Mouse (Mus musculus) inflammation-experienced regulatory T-cells, adult 6 months (primary cell): ENCODE measurements around the gene Plod2. TPM values are rescaled to one million over a fixed set of nuclear protein-coding genes. Genes with fewer than 3 reads are reported as not detected.

Experiments
- ATAC-seq: one replicate; pipeline ENCODE4 v1.8.0; 2017
- polyA plus RNA-seq, 3 experiments: library from polyadenylated mRNA; unstranded; fragments of 100-300 nt; shearing (Covaris generic); gene quantifications; one replicate each; pipeline ENCODE4 v1.2.1; 2017

Gene Plod2
- polyA plus RNA-seq, 3 experiments from 2014 or later, result 2.9 to 8.6 (median 3.7) TPM

DNA sequence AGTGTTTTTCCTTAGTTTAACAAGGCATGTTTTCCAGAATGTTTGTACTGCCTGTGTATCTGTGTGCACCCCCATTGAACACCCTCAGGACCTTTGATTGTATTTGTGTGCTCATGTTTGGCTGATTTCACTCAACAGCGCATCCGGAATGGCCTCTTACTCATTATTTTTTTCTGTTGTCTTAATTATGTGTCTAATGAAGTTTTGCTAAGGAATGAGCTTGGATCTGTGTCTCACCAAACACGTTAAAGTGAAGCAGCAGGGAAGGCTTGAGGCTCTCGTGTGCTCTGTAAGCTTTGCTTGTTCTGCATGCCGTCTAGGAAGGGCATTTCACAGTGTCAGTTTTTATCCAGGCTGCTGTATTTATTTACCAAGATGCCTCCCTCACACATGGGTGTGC lies 59.5 kb downstream of the Plod2 start:
- no peak for ATAC-seq

DNA sequence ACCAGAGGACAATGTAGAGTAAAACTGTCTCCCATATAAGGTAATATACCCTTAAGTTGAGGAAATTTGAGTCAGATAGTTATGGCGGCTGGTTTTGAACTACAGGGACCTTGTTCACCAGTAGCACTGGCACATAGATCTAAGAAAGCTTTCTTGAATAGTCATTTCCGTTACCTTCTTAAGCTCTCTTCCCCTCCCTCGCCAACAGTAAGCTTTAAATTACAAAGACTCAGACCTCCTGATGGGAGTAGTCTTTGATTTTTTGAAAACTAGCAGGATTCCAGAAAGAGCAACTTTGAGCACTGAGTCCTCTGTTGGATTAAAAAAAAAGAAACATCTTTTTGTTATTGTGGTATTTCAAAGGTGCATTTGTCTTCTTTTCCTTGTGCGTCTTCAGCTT lies 61.5 kb downstream of the Plod2 start:
- ATAC-seq, result no peak

DNA sequence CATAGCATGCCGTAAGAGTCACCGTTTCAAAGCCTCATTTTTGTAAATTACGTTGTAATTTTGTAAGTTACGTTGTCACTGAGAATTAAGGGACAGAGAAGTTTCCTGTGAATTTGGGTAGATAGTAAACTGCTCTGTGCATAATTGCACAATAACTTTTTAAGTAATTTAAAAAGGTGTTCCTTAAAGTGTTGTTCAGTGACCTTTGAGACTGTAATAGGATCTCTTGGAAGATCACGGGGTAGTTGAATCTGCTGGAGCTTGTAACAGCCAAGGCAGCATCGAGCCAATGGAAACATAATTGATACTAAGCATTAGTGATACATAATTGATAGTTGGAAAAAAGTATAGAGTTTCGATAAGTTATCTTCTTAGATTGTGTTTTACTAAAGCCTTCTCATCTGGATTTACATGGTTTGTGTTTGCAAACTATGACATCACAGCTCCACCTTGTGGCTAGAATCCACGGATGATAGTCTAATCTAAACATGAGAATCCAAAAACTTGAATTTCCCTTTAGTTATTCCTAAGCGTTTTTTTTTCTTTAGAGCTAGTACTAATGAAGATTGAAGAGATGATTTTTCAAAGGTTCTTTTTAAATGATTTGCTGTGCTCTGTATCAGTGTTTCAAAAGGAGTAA lies 68.7 kb downstream of the Plod2 start:
- no peak for ATAC-seq

DNA sequence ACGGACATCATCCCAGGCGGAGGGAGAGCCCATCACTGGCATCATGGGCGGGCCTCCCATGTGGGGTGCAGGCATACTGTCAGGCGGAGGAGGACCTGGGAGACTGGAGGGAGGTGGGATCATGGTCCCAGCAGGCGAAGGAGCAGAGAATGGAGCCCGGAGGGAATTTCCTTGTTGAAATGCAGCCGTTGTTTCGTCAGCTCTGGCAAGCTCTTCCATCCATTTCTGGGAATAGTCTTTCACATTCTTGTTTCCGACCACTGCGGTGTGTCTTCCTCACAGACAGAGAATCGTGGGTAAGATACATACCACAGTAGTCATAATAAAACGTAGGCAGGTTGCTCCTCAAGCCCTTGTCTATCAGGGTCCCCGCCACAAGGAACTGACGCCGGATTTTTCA lies 70.6 kb downstream of the Plod2 start:
- no peak for ATAC-seq

DNA sequence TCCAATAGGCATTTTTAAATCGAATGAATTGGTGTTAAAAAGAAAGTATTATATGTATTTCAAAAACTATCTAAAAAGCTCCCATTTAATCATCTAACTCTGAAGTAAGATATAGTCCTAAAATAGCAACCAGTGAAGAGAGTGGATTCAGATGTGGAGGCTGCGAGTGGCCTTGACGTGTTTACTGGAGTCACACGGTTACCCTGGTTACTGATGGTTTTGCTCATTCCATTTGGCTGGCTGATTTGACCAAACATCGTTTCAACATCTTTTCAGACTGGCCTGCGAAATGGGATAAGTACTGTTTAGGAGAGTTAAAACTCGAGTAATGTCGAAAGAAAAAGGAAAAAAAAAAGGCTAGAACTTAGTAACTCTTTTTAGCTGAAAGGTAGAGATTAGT lies 71.2 kb downstream of the Plod2 start:
- ATAC-seq, result no peak

DNA sequence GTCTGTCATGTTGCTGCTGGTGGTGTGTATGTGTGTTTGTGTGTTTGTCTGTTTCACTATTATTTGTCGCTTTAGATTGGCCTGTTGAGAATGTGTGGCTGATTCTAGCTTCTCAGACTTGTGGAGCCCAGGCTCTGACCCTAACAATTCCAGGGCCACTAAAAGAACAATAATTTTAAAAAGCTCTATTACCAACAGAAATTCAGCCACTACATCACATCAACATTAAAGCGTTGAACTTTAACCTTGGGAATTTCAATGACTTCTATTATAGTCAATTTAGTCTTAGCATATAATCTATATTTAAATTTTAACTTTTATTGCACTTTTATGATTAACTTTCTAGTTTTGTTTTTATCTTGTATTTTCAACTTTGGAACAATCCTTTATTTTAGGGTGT lies 74.4 kb downstream of the Plod2 start:
- no peak for ATAC-seq

DNA sequence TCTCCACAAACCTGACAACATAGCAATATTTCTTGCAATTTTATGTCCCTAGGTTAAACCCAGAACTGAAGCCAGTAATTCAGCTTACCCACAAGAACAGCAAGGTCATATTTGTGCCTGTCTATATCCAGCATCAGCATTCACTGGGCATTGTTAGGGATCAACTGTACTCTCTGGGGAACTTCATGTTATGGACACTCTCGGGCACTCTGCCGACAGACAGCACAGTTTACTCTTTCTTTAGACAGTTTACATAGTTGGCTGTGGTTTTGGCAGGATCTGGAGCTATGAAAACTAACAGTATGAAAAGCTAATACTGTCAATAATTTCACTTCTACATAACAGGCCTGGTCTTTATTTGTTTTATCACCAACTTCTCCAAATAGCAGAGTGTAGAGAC lies 75.4 kb downstream of the Plod2 start:
- no peak for ATAC-seq

DNA sequence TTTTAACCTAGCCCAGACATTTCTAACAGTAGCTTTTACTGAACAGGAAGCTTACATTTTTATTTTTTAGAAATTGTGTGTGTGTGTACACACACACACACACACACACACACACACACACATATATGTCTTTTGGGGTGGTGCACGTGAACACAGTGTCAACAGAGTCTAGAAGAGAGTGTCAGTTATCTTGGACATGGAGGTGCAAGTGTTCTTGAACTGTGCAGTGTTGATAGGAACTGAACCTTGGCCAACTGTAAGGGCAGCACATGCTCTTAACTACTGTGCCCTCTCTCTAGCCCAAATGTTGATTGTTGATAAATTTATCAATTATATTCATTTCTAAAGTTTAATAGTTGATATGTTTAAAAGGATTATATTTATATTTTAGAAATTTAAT lies 78.1 kb downstream of the Plod2 start:
- ATAC-seq, result no peak

DNA sequence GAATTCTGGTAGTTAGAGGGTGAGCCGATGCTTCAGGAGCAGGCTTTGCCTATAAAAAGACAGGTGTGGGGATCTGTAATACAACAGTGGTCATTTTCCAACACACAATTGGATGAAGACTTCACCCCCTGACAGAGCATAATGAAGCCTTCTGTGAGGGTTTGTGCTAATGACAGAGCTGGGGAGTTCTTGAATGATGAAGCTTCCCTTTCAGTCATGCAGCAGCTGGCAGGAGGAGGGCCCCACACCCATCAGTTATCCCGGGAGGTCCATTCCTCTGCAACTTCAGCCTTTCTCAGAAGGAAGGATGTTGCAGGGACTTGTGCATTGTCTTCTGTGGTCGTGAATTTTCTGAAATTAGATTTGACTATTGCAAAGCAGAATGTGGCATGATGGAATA lies 79.2 kb downstream of the Plod2 start:
- no peak for ATAC-seq

DNA sequence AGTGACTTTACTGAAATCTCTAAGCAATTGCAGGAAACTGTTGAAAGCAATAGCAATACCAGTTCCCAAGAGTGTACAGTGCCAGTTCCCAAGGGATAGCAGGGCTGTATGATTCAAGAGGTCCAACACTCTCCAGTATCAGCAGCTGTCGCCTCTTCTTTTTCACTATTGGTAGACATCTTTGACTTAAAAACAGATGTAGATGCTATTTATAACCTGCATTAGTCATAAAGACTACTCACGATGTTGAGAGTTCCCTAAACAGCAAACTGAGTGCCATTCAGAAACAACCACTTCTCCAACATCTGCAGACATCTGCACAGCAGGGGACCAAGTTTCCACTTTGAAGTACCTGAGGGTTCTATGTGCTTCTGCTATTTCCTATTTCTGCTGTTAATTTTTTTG lies 79.9 kb downstream of the Plod2 start:
- ATAC-seq, result no peak

DNA sequence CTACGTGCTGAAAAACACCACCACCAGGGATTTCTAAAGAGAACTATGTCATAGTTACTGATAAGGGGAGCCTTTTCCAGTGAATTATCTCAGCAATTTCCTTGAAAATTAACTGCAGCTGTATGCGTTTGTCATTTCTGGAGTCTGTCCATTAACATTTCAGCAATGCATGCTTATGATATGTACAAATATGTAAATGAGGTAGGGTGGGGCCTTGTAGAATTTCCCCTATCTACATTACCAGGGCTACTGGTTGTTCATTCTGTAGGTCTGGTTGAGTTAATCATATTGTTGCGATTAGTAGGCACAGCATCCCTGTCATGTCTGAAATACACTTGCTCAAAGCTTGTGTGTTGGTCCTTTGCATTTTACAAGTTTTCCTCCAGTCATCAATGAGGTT lies 92.8 kb downstream of the Plod2 start:
- ATAC-seq, result no peak

DNA sequence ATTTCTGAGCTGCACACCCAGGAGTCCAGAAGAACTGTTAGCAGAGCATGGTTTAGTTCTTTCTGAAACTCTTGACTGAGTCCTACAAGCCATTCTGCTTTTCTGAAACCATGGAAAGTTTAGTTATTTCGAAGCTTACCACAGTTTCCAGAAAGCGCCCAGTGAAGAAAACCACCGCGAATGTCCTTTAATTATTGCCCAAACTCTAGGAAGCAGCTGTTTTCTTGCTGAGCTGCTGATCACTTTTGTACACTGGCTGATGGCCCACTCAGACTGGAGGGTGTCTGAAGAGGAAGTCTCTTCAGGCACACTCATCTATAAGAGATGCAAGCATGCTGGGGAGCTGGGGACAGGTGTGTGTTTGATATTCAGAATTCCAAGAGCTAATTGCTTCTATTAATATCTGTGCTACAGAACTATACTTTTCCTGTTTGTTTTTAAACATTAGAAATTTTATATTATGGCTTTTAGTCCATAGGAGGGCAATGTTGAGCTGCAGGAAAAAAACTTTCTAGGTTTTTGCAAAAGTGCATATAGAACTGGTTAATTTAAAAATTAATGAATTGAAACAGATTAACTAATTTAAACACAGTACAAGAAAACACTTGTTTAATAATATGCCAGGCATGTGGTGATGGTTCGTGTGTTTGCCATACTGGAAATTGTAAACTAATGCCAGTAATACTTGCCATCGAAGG lies 97.3 kb downstream of the Plod2 start:
- ATAC-seq, result no peak

DNA sequence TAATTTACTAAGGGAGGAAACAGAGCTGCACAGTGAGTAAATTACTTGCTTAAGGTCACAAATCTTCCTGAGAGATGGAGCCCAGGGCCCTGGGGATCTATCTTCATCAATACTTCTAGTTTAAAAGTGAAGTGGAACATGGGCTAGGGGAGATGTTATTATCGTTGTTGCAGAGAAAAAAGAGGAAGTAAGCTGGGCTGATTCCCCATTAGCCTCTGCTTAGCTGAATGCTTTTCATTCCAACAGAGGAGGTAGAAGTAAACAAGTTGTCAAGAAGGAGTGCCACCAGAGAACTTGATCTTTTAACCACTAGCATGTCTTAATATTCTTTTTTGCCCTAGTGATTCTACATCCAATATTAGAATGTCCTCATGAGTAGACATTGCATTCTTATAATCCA lies 99.7 kb downstream of the Plod2 start:
- ATAC-seq, result no peak

Other genes starting within 250 kb of the Plod2 start
- under 1 TPM in 1 of 3 experiments, not detected in 2; 0.50 TPM for gene 1700057G04Rik, start 232.8 kb upstream of the Plod2 start, polyA plus RNA-seq
- 1 to 10 TPM; 3.0 to 4.1 (median 3.3) TPM for gene Plscr4, start 84.8 kb upstream of the Plod2 start, polyA plus RNA-seq